Mouse (Mus musculus) heart, embryonic 14.5 days (tissue): ENCODE data around the gene Dab2. TPM values are rescaled to one million over a fixed set of nuclear protein-coding genes. Genes with fewer than 3 reads are reported as not detected.

ENCODE experiments used
- ATAC-seq: fragments of 200-750 bp; cut with Nextera tagmentation; 2 replicates; pipeline ENCODE4 v1.8.0; 2017; ENCODE audit warnings: low read depth, moderate TSS enrichment; ENCODE audit not compliant: insufficient number of reproducible peaks, insufficient read depth, low FRiP score
- H3K27ac ChIP-seq, 2 experiments: fragments of 200-500 bp in 1 of 2; fragments of 300-500 bp in 1 of 2; sonication (generic) in 1 of 2; replicated peaks in 1 of 2; 2 replicates each; pipeline ENCODE4 v1.5.1; 2012 to 2014; ENCODE audit warnings: low read depth in 2 of 2, low read length in 2 of 2, control low read depth in 1 of 2, mild to moderate bottlenecking in 1 of 2, mixed read lengths in 1 of 2; ENCODE audit not compliant: control insufficient read depth in 1 of 2, insufficient read depth in 1 of 2
- H3K27me3 ChIP-seq: fragments of 300-500 bp; sonication (generic); 2 replicates; pipeline ENCODE4 v1.6.1; 2014; ENCODE audit warnings: mild to moderate bottlenecking, low read length, control low read depth; ENCODE audit not compliant: control insufficient read depth, insufficient read depth
- H3K36me3 ChIP-seq: fragments of 300-500 bp; sonication (generic); 2 replicates; pipeline ENCODE4 v1.6.1; 2014; ENCODE audit warnings: mild to moderate bottlenecking, control low read depth, low read length, mixed read lengths; ENCODE audit not compliant: control insufficient read depth, insufficient read depth
- H3K4me1 ChIP-seq, 2 experiments: fragments of 200-500 bp in 1 of 2; fragments of 300-500 bp in 1 of 2; sonication (generic) in 1 of 2; 2 replicates each; pipeline ENCODE4 v1.6.1; 2012 to 2014; ENCODE audit warnings: low read length in 2 of 2, control low read depth in 1 of 2, mixed read lengths in 1 of 2; ENCODE audit not compliant: control insufficient read depth in 2 of 2, insufficient read depth in 2 of 2
- H3K4me2 ChIP-seq: fragments of 300-500 bp; sonication (generic); 2 replicates; pipeline ENCODE4 v1.6.1; 2014; ENCODE audit warnings: mild to moderate bottlenecking, low read length
- H3K4me3 ChIP-seq, 2 experiments: fragments of 200-500 bp in 1 of 2; fragments of 300-500 bp in 1 of 2; sonication (generic) in 1 of 2; 2 replicates each; pipeline ENCODE4 v1.5.1; 2012 to 2014; ENCODE audit warnings: low read length in 2 of 2, mild to moderate bottlenecking in 2 of 2, control low read depth in 1 of 2, low read depth in 1 of 2, moderate library complexity in 1 of 2; ENCODE audit not compliant: control insufficient read depth in 1 of 2, insufficient read depth in 1 of 2
- H3K9ac ChIP-seq: fragments of 300-500 bp; sonication (generic); 2 replicates; pipeline ENCODE4 v1.6.1; 2014; ENCODE audit warnings: mild to moderate bottlenecking, low read length
- H3K9me3 ChIP-seq: fragments of 300-500 bp; sonication (generic); 2 replicates; pipeline ENCODE4 v1.6.1; 2016; ENCODE audit warnings: low read length, control low read depth; ENCODE audit not compliant: control insufficient read depth
- WGBS: fragments of 180-500 bp; shearing (Covaris S2); extraction: QIAGEN DNeasy Blood & Tissue Kit; methylation state at CpG from one replicate; pipeline ENCODE4 v1.1.7; 2014; 5-methylcytosine and 5-hydroxymethylcytosine counted together
- polyA plus RNA-seq: library from polyadenylated mRNA; unstranded; fragments of >200 nt; fragmentation: Nextera tagmentation; extraction: Ambion mirVana; gene quantifications from 2 replicates; pipeline ENCODE4 v1.2.1, GENCODE M21; 2014

Dab2 gene
- polyA plus RNA-seq, 1 experiment from 2014 or later = 36.4 TPM

DNA sequence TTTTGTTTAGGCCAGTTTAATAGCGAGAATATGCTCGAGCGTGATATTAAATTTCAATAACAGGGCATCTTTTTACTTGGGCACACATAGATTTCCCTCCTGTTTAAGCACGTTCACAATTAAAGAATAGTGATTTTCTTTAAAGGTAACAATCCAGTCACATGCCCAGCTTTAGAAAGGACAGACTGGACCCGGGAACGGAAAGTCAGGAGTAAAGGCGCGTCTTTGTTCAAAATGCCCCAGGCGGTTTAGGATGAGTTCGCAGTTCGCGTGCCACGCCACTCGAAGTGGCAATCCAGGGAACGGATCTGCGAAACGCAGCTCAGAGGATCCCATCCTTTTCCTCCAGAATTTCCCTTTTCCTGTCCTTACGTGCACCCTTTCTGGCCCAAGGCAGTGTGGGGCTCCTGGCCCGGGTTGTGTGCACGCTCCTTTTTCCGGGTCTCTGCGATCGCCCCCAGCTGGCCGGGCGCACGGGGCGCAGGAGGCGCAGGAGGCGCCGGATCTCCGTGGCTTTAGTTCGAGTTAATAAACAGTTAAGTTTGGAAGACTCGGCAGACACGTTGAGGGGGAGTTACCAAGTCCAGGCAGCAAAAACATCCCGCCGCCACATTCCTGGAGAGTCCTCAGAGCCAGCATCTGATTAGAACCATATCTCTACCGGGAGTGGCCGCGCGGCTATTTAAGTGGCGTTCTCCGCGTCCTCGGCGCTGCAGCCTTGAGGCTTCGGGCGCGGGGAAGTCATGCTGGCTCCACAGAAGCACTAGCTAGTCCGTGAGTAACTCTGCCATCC, 86.8 kb downstream of the Dab2 start:
- WGBS = 2% methylated on average over 49 of the region's 49 CpGs
- Histone ChIP-seq H3K4me3 (peak overlapping the region; percentile 52 to 59), H3K4me1 (peaks cover 9 to 22% of the 10 kb centered on the region in 2 experiments; a peak in 3 of 4 replicates), H3K4me2 (peak overlapping the region; percentile 68), H3K9me3 (no peaks in the 10 kb centered on the region), H3K9ac (peak overlapping the region; percentile 69), H3K27me3 (no peaks in the 10 kb centered on the region), H3K36me3 (no peaks in the 10 kb centered on the region), H3K27ac (peak overlapping the region; percentile 1 to 43)
- ATAC-seq = peak; percentile 85

DNA sequence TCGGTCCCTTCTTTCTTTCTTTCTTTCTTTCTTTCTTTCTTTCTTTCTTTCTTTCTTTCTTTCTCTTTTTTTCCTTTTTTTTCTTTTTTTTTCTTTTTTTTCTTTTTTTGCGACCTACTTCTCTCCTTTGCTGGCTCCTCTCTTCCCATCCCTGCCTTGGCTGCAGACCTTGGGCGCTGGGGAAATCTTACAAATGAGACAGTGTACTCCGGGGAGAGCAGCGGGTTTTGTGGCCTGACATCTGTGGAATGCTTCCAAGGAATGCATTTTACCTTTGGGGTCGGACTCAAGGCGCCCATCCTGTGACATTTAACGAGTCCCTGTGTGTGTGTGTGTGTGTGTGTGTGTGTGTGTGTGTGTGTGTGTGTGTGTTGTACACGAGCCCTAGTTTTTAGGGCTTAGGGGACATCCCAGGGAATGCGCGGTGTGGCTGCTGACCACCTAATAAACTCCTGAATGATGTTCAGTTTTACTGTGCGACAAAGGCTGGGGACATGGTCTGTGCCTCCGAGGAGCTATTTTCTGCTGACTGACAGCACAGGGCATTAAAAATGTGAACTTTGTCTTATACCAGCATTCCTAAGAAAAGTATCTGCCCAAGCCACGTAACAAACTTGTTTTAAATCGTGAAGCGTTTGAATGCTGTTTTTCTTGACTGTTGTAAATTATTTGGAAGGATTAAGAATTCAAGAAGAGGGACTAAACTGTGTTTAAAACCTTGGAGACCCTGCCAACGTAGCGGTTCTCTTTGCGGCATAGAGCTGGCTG, 87.6 kb downstream of the Dab2 start:
- peak overlapping the region; percentile 68 for H3K4me2 ChIP-seq
- H3K4me1 ChIP-seq = peaks cover 9 to 22% of the 10 kb centered on the region in 2 experiments; a peak in 3 of 4 replicates
- H3K27ac ChIP-seq = peak overlapping the region; percentile 1 to 59
- H3K9me3 ChIP-seq = no peaks in the 10 kb centered on the region
- ATAC-seq = no peak
- H3K4me3 ChIP-seq = peak overlapping the region; percentile 52 to 59
- H3K36me3 ChIP-seq = 0 out of 2 replicates have a peak, but pooled peaks cover 3% of the 10 kb centered on the region
- peak overlapping the region; percentile 69 for H3K9ac ChIP-seq
- H3K27me3 ChIP-seq = no peaks in the 10 kb centered on the region
- 5% methylated on average over 19 of the region's 19 CpGs for WGBS

DNA sequence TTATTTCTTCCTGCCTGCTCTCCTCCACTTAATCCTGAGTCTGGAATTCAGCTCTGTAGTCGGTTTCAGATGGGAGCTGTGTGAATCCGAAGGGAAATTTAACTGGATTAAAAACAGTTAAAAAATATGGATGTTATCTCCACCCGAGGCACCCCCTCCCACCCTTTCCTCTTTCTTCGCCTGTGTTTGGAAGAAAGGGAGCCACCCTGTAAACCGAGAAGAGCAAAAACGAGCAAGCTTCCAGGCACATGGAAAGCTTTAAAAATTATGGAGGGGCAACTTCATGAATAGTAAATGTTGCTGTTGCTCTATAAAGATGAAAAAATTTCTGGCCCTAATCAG, 88.1 kb downstream of the Dab2 start:
- peak overlapping the region; percentile 52 to 59 for H3K4me3 ChIP-seq
- ATAC-seq = no peak
- 10% methylated on average over 6 of the region's 6 CpGs for WGBS
- H3K27ac ChIP-seq = peak overlapping the region; percentile 1 to 59; a peak in 2 of 4 replicates
- H3K27me3 ChIP-seq = no peaks in the 10 kb centered on the region
- 0 out of 2 replicates have a peak, but pooled peaks cover 3% of the 10 kb centered on the region for H3K36me3 ChIP-seq
- no peaks in the 10 kb centered on the region for H3K9me3 ChIP-seq
- H3K4me2 ChIP-seq = peak overlapping the region; percentile 68
- peaks cover 9 to 22% of the 10 kb centered on the region in 2 experiments; a peak in 3 of 4 replicates for H3K4me1 ChIP-seq
- peak overlapping the region; percentile 69 for H3K9ac ChIP-seq

DNA sequence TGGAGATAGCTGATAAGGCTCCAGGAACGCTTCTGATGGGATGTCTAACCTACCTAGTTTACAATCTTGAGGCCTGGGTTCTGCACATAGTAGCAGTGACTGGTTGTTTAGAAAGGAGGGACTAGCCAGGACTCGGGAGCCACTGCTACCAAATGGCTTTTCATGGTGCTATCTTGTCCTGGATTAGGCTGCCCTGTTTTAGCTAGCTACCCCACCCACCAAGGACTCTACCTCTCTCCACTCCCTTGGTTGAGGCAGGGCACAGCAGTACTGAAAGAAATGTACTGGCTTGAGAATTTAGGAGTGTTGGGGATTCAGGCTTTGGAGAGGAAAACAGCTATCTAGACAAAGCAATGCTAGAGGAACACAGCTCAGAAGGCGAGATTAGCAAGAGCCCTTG, 88.6 kb downstream of the Dab2 start:
- Histone ChIP-seq H3K4me2 (peak overlapping the region; percentile 68), H3K9ac (peak overlapping the region; percentile 69), H3K27ac (peak overlapping the region in 1 of 2 experiments; percentile 1; a peak in 1 of 4 replicates), H3K36me3 (0 out of 2 replicates have a peak, but pooled peaks cover 3% of the 10 kb centered on the region), H3K9me3 (no peaks in the 10 kb centered on the region), H3K27me3 (no peaks in the 10 kb centered on the region), H3K4me1 (peaks cover 9 to 22% of the 10 kb centered on the region in 2 experiments; a peak in 3 of 4 replicates), H3K4me3 (peak overlapping the region; percentile 52 to 59)
- 38% methylated on average over 3 of the region's 3 CpGs for WGBS
- ATAC-seq = no peak

DNA sequence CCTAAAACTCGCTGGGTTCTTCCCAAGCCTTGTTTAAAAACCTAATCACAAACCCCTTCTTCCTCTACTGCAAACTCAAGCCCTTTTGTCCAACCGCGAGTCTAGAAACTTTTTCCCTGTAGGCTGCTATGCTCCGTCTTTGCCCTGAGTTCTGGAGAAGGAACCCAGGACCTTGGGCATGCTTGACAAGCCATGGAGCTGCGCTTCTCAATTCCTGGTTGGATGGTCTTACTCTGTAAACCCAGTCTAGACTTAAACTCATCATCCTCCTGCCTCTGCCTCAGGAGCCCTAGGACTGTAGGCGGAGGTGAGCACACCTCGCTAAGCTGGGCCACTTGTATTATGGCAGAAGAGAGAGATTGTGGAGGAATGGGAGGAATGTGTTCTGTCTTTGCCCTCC, 89.0 kb downstream of the Dab2 start:
- Histone ChIP-seq H3K27me3 (no peaks in the 10 kb centered on the region), H3K4me3 (peak overlapping the region; percentile 52 to 59), H3K9me3 (no peaks in the 10 kb centered on the region), H3K27ac (0 out of 4 replicates have a peak overlapping the region, but pooled peaks of 1 of the 2 experiments have one; percentile 1), H3K4me2 (peak overlapping the region; percentile 68), H3K4me1 (peaks cover 9 to 21% of the 10 kb centered on the region in 2 experiments; a peak in 3 of 4 replicates), H3K9ac (peak overlapping the region; percentile 69; the same call in 1 of the 2 replicates), H3K36me3 (0 out of 2 replicates have a peak, but pooled peaks cover 3% of the 10 kb centered on the region)
- no peak for ATAC-seq
- 74% methylated on average over 7 of the region's 7 CpGs for WGBS

DNA sequence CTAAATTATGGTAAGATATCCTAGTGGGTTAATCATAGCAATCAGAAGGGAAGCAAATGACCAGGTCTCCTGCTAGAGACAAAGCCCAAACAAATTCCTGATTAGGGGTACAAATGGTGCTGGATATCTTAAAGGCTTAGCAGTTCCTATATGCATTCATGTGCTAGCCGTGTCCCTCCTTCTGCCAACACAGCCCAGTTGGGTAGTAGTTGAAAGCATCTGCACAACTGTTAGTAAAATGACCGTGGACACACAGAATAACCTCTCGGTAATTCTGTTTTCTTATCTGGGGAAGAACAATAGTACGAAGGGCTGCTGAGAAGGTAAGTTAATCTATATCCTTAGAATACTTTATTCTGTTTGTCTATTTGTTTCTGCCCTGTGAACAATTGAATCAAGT, 90.5 kb downstream of the Dab2 start:
- 0 out of 2 replicates have a peak, but pooled peaks cover 3% of the 10 kb centered on the region for H3K36me3 ChIP-seq
- H3K4me2 ChIP-seq = peak overlapping the region; percentile 68
- H3K27me3 ChIP-seq = no peaks in the 10 kb centered on the region
- H3K9me3 ChIP-seq = no peaks in the 10 kb centered on the region
- no peak for ATAC-seq
- no peak overlapping the region for H3K9ac ChIP-seq
- H3K4me1 ChIP-seq = peaks cover 5 to 6% of the 10 kb centered on the region in 2 experiments; a peak in 3 of 4 replicates
- no peak overlapping the region for H3K27ac ChIP-seq
- WGBS = 62% methylated on average over 4 of the region's 4 CpGs
- H3K4me3 ChIP-seq = no peak overlapping the region

DNA sequence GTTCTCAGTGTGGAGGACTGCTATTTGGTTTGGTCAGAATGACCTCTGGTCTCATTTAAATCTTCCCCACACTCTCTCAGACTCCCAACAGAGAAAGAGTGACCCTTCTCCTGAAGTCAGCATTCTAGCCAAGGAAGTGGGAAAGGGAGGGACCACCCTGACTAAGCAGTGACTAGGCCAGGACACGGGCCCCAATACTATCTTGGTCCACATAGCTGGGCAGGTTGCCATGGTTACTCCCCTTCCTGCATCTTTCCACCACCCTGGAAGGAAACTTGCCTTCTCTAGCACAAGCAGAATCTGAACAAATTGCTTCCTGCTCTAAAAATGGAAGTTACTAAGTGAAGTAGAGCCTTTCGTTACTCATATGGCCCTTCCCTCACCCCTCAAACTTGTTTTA, 91.1 kb downstream of the Dab2 start:
- no peak overlapping the region for H3K9ac ChIP-seq
- 0 out of 2 replicates have a peak, but pooled peaks have one; percentile 22 for ATAC-seq
- no peaks in the 10 kb centered on the region for H3K9me3 ChIP-seq
- H3K4me3 ChIP-seq = no peak overlapping the region
- H3K4me1 ChIP-seq = peaks cover 2 to 5% of the 10 kb centered on the region in 2 experiments; a peak in 3 of 4 replicates
- 25% methylated on average over 2 of the region's 2 CpGs for WGBS
- no peak overlapping the region for H3K27ac ChIP-seq
- H3K4me2 ChIP-seq = peak overlapping the region; percentile 68; the same call in 1 of the 2 replicates
- no peaks in the 10 kb centered on the region for H3K27me3 ChIP-seq
- 0 out of 2 replicates have a peak, but pooled peaks cover 3% of the 10 kb centered on the region for H3K36me3 ChIP-seq
